Mouse (Mus musculus) gastrocnemius, adult 2 months (tissue): Measurements from ENCODE around the gene Rara. TPM values are rescaled to one million over a fixed set of nuclear protein-coding genes. Genes with fewer than 3 reads are reported as not detected.
A peak's percentile ranks its signal among the peaks of the same experiment; 100 is the strongest.

ENCODE experiments used
- DNase-seq: peaks from one replicate; pipeline ENCODE4 v3.0.0; 2022
- H3K27ac ChIP-seq: fragments of 200-600 bp; 2 replicates; pipeline ENCODE4 v1.8.1; 2022; ENCODE audit warnings: mild to moderate bottlenecking
- H3K4me3 ChIP-seq: fragments of 200-600 bp; 2 replicates; pipeline ENCODE4 v1.8.1; 2022; ENCODE audit warnings: mild to moderate bottlenecking, moderate library complexity
- CTCF ChIP-seq: fragments of 200-600 bp; IDR thresholded peaks from 2 replicates; pipeline ENCODE4 v1.8.1; 2022; ENCODE audit warnings: antibody characterized with exemption, mild to moderate bottlenecking, moderate library complexity
- intact Hi-C: fragments of 180-260 bp; cut with DNase I; formaldehyde crosslinking; loops from one replicate; pipeline ENCODE4 v1.15.1; 2025
- total RNA-seq, 2 experiments: library from RNA; stranded (reverse); gene quantifications; 2 replicates each; pipeline ENCODE4 v1.2.3; 2021

Rara gene
- total RNA-seq, 2 experiments from 2014 or later = 10.2 to 12.4 TPM

DNA sequence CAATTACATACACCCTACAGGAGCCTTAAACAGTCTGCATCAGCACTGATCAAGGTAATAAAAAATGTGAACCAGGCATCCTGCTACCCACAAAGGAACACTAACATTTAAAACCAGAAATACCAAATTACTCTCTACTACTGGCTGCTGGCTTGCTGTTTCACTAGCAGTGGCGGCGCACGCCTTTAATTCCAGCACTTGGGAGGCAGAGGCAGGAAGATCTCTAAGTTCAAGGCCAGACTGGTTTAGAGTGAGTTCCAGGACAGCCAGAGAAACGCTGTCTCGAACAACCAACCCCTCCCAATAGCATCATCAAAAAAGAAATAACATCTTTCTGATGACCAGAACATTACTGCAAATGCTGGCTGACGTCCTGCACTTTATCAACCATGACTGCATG, 92.2 kb downstream of the Rara start:
- no peak overlapping the region for H3K4me3 ChIP-seq
- intact Hi-C loops = no loop called here
- no peak for TF ChIP-seq CTCF
- H3K27ac ChIP-seq = no peak overlapping the region
- no peak for DNase-seq

DNA sequence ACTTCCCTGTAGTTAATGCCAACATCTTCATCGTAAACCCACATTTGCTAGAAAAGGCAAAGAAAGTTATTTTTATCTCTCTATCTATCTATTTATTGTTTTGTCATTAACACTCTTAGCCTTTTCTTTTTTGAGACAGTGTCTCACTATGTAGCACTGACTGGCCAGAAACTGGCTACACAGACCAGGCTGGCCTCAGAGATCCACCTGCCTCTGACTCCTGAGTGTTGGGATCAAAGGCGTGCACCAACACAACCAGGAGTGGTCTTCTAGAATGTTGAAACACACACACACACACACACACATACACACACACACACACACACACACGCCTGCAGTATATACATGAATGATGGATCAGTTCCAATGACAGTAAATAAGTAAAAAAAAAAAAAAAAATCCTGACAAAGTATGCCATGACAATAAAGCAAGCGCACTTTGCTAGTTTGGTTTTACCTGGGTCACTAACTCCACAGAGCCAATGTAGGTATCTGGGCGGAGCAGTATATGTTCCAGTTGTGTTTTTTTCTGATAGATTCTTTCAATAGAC, 94.8 kb downstream of the Rara start:
- intact Hi-C loops = no loop called here
- H3K27ac ChIP-seq = no peak overlapping the region
- TF ChIP-seq CTCF = no peak
- no peak for DNase-seq
- H3K4me3 ChIP-seq = no peak overlapping the region

DNA sequence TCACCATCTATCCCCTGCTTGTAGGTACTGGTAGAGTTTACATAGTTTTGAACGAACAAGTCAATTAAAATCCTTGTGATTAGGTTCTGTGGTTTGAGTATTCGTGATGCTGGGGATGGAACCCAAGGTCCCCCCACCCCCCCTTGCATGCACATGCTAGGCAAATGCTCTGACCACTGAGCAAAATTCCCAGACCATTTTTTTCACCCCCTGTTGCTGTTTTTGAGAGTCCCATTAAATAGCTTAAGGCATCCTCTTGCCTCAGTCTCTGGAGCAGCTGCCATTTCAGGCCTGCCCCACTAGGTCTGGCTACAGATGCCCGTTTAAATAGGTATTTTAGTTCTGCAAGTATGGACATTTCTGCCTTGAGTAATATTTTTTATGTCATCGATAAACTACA, 95.5 kb downstream of the Rara start:
- intact Hi-C loops = no loop called here
- TF ChIP-seq CTCF = no peak
- DNase-seq = no peak
- Histone ChIP-seq H3K4me3 (peak overlapping the region; percentile 82), H3K27ac (no peak overlapping the region)

DNA sequence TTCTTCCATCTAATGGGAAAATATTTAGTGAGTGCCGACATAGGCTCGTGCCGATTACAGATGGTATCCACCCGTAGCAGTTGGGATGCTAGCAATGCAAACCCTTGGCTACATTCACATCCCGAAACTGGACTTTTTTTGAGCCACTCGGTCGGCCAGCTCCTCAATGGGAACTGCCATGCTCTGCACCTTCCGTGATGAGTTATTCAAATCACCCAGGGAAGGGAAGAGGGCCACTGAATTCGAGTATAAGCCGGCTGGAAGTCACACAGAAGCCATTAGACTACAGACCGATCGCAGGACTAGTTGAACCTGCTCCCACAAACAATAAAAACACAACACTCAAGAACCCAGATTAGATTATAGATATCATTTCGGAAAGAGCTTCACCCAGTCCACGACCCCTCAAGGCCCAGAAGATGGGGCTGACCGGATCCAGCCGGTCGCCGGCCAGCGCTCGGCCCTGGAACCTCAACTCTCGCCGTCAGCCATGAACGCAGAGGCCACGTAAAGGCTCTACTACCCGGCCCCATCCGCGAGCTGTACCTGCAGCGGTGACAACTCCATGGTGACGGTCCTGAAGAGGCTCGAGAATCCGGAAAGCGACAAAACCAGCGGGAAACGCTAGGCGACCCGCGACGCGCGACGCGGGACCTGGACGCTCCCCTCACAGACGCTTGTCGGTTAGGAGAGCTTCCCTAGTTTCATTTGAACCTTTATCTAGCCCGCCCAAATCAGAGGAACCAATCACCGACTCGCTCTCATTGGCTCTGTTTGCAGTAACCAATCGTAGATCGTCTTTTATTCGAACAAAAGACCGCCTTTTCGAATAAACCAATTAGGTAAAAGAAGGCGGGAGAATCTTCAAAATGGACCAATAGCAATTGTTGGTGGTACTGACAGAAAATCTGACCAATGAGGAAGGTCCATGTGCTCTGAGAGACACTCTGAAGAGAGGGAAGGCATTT, 96.2 kb downstream of the Rara start, which contains the start of gene Top2a:
Gene Top2a, minus strand, starts transcription at position 690 of the 968 bp plus-strand sequence.
- peak; percentile 80 for DNase-seq
- H3K27ac ChIP-seq = peak within 1 kb of the TSS; percentile 63; the same call in 1 of the 2 replicates
- intact Hi-C loops = no loop called here
- peak within 1 kb of the TSS; percentile 82 for H3K4me3 ChIP-seq
- no peak for TF ChIP-seq CTCF

Other genes starting within 250 kb of the Rara start
- gene Psmd3, start 245.3 kb upstream of the Rara start, total RNA-seq = 100 to 1,000 TPM; 101 to 106 TPM
- gene Csf3, start 226.6 kb upstream of the Rara start, total RNA-seq = not detected
- 10 to 100 TPM; 52.0 to 58.4 TPM for gene Med24, start 198.4 kb upstream of the Rara start, total RNA-seq
- gene Thra, start 187.2 kb upstream of the Rara start, total RNA-seq = 10 to 100 TPM; 78.8 to 96.8 TPM
- 100 to 1,000 TPM in 1 of 2 experiments, 10 to 100 TPM in 1; 56.3 to 152 TPM for gene Nr1d1, start 152.5 kb upstream of the Rara start, total RNA-seq
- gene Msl1, start 132.3 kb upstream of the Rara start, total RNA-seq = 10 to 100 TPM; 51.8 to 69.4 TPM
- 10 to 100 TPM; 17.4 to 21.9 TPM for gene Casc3, start 122.9 kb upstream of the Rara start, total RNA-seq
- under 1 TPM; 0.22 to 0.26 TPM for gene Rapgefl1, start 91.0 kb upstream of the Rara start, total RNA-seq
- gene Wipf2, start 64.2 kb upstream of the Rara start, total RNA-seq = 1 to 10 TPM; 6.1 to 6.6 TPM
- under 1 TPM in 1 of 2 experiments, not detected in 1; 0.11 TPM for gene Cdc6, start 20.0 kb upstream of the Rara start, total RNA-seq
- not detected for gene Gjd3, start 55.2 kb downstream of the Rara start, total RNA-seq
- under 1 TPM; 0.11 to 0.18 TPM for gene Top2a, start 96.4 kb downstream of the Rara start, total RNA-seq
- gene Igfbp4, start 113.4 kb downstream of the Rara start, total RNA-seq = 10 to 100 TPM; 30.4 to 36.8 TPM
- under 1 TPM in 1 of 2 experiments, not detected in 1; 0.22 TPM for gene Tns4, start 161.5 kb downstream of the Rara start, total RNA-seq
- gene Ccr7, start 227.3 kb downstream of the Rara start, total RNA-seq = not detected